Mouse (Mus musculus): ENCODE results near the gene Ttc38. TPM values are rescaled to one million over a fixed set of nuclear protein-coding genes. Genes with fewer than 3 reads are reported as not detected.

Ttc38 gene
- polyA plus RNA-seq, 1 experiment = 8.5 TPM

GRCm38 (mm10) chr15:85788633-85789032 lies 43.5 kb upstream of the Ttc38 start:
- 85% methylated on average over 16 of the region's 16 CpGs for WGBS
- DNase-seq = no peak
- no peaks in the 10 kb centered on the region for H3K27me3 ChIP-seq (ENCODE audit: control insufficient read depth, insufficient read depth, low read length)
- H3K4me3 ChIP-seq (ENCODE audit: control insufficient read depth, insufficient read depth, low read length) = no peak overlapping the region
- no peak overlapping the region for H3K27ac ChIP-seq (ENCODE audit: control insufficient read depth, insufficient read depth, low read length)
- TF ChIP-seq CTCF (IDR thresholded peaks at IDR 0.05; ENCODE audit: borderline replicate concordance, control insufficient read depth, extremely low read depth, insufficient read depth, low read length, poor library complexity) = no peak
- no peak for TF ChIP-seq POLR2A (IDR thresholded peaks at IDR 0.05; ENCODE audit: control insufficient read depth, extremely low read depth, insufficient read depth, low read length, poor library complexity)
- no peaks in the 10 kb centered on the region for H3K36me3 ChIP-seq (ENCODE audit: control insufficient read depth, insufficient read depth, low read length)
- peaks cover 7% of the 10 kb centered on the region; the same call in 1 of the 2 replicates for H3K4me1 ChIP-seq (replicated peaks; ENCODE audit: control insufficient read depth, insufficient read depth, low read length)

DNA sequence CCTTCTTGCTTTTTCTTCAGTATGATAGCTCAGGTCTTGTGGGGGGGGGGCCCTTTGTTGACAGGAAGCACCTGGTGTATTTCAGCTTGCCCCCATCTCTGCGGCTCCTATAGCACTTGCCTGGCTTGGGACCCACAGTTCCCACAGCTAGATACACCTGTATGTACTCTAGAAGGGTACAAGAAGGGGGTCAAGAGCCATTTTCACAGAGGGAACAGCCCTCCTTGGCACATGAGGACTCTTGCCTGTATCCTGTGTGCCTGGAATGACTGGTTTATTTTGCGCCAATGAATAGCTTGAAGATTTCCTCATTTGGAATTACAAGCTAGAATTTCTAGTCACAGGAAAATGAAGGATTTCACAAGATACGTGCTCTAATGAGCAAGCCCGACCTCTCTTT lies 40.7 kb upstream of the Ttc38 start:
- H3K36me3 ChIP-seq (ENCODE audit: control insufficient read depth, insufficient read depth, low read length) = no peaks in the 10 kb centered on the region
- no peak overlapping the region for H3K4me3 ChIP-seq (ENCODE audit: control insufficient read depth, insufficient read depth, low read length)
- peaks cover 7% of the 10 kb centered on the region; the same call in 1 of the 2 replicates for H3K4me1 ChIP-seq (replicated peaks; ENCODE audit: control insufficient read depth, insufficient read depth, low read length)
- no peak for DNase-seq
- no peak overlapping the region for H3K27ac ChIP-seq (ENCODE audit: control insufficient read depth, insufficient read depth, low read length)
- no peaks in the 10 kb centered on the region for H3K27me3 ChIP-seq (ENCODE audit: control insufficient read depth, insufficient read depth, low read length)
- 80% methylated on average over 4 of the region's 4 CpGs for WGBS
- TF ChIP-seq POLR2A (IDR thresholded peaks at IDR 0.05; ENCODE audit: control insufficient read depth, extremely low read depth, insufficient read depth, low read length, poor library complexity) (no peak), CTCF (IDR thresholded peaks at IDR 0.05; ENCODE audit: borderline replicate concordance, control insufficient read depth, extremely low read depth, insufficient read depth, low read length, poor library complexity) (no peak)

DNA sequence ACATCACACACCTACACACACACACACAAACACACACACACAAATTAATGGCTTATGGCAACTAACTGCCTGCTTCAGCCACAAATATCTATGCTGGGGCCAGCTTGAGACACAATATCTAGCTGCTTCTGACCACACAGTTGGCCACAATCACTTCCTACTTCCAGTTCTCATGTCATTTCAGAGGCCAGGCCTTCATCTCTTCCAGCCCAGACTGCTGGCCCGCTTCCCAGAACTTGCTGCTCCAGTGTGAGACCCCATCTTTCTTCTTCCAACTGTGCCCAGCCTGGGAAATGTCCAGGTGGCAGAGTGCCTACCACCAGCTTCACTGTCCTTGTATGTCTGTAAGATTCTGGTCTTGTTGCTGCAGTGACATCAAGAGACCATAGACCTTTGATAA lies 39.3 kb upstream of the Ttc38 start:
- 29% methylated on average over 1 of the region's 1 CpGs for WGBS
- TF ChIP-seq CTCF (IDR thresholded peaks at IDR 0.05; ENCODE audit: borderline replicate concordance, control insufficient read depth, extremely low read depth, insufficient read depth, low read length, poor library complexity) (no peak), POLR2A (IDR thresholded peaks at IDR 0.05; ENCODE audit: control insufficient read depth, extremely low read depth, insufficient read depth, low read length, poor library complexity) (no peak)
- H3K27me3 ChIP-seq (ENCODE audit: control insufficient read depth, insufficient read depth, low read length) = no peaks in the 10 kb centered on the region
- H3K4me3 ChIP-seq (ENCODE audit: control insufficient read depth, insufficient read depth, low read length) = no peak overlapping the region
- H3K27ac ChIP-seq (ENCODE audit: control insufficient read depth, insufficient read depth, low read length) = no peak overlapping the region
- DNase-seq = no peak
- H3K36me3 ChIP-seq (ENCODE audit: control insufficient read depth, insufficient read depth, low read length) = no peaks in the 10 kb centered on the region
- H3K4me1 ChIP-seq (replicated peaks; ENCODE audit: control insufficient read depth, insufficient read depth, low read length) = peaks cover 7% of the 10 kb centered on the region; the same call in 1 of the 2 replicates

DNA sequence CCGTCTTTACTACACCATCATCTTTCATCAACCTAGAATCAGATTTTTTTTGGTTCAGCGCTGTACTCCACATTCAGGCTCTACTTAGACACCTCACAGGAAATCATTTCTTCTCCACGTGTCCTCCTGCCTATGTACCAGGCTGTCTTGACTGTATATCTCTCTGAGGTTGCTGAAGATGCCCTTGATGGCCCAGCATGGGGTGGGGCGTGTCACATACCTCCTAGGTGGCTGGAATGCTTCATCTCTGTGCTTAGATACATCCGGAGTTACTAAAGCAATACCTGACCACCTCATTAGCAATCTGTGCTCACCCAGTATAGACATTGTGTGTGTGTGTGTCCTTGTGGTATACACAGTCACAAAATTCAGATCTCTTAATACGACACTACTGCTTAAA lies 36.6 kb upstream of the Ttc38 start:
- H3K27me3 ChIP-seq (ENCODE audit: control insufficient read depth, insufficient read depth, low read length) = no peaks in the 10 kb centered on the region
- WGBS = 82% methylated on average over 6 of the region's 6 CpGs

GRCm38 (mm10) chr15:85798676-85799075 lies 33.4 kb upstream of the Ttc38 start:
- H3K4me3 ChIP-seq (ENCODE audit: control insufficient read depth, insufficient read depth, low read length) = no peak overlapping the region
- H3K27ac ChIP-seq (ENCODE audit: control insufficient read depth, insufficient read depth, low read length) = no peak overlapping the region
- WGBS = 93% methylated on average over 8 of the region's 8 CpGs
- H3K27me3 ChIP-seq (ENCODE audit: control insufficient read depth, insufficient read depth, low read length) = no peaks in the 10 kb centered on the region
- DNase-seq = no peak
- TF ChIP-seq CTCF (IDR thresholded peaks at IDR 0.05; ENCODE audit: borderline replicate concordance, control insufficient read depth, extremely low read depth, insufficient read depth, low read length, poor library complexity) (no peak), POLR2A (IDR thresholded peaks at IDR 0.05; ENCODE audit: control insufficient read depth, extremely low read depth, insufficient read depth, low read length, poor library complexity) (no peak)
- no peaks in the 10 kb centered on the region for H3K36me3 ChIP-seq (ENCODE audit: control insufficient read depth, insufficient read depth, low read length)
- H3K4me1 ChIP-seq (replicated peaks; ENCODE audit: control insufficient read depth, insufficient read depth, low read length) = no peaks in the 10 kb centered on the region

More for the DNA sequence above, 36.6 kb upstream of the Ttc38 start:
- H3K4me1 ChIP-seq (replicated peaks; ENCODE audit: control insufficient read depth, insufficient read depth, low read length) = peaks cover 7% of the 10 kb centered on the region; the same call in 1 of the 2 replicates
- no peak for TF ChIP-seq CTCF (IDR thresholded peaks at IDR 0.05; ENCODE audit: borderline replicate concordance, control insufficient read depth, extremely low read depth, insufficient read depth, low read length, poor library complexity)
- TF ChIP-seq POLR2A (IDR thresholded peaks at IDR 0.05; ENCODE audit: control insufficient read depth, extremely low read depth, insufficient read depth, low read length, poor library complexity) = no peak
- no peak overlapping the region for H3K27ac ChIP-seq (ENCODE audit: control insufficient read depth, insufficient read depth, low read length)
- no peak for DNase-seq
- no peaks in the 10 kb centered on the region for H3K36me3 ChIP-seq (ENCODE audit: control insufficient read depth, insufficient read depth, low read length)
- H3K4me3 ChIP-seq (ENCODE audit: control insufficient read depth, insufficient read depth, low read length) = no peak overlapping the region

- DNase-seq = no peak
- Histone ChIP-seq H3K4me3 (ENCODE audit: control insufficient read depth, insufficient read depth, low read length) (no peak overlapping the region), H3K27ac (ENCODE audit: control insufficient read depth, insufficient read depth, low read length) (no peak overlapping the region), H3K27me3 (ENCODE audit: control insufficient read depth, insufficient read depth, low read length) (no peaks in the 10 kb centered on the region), H3K36me3 (ENCODE audit: control insufficient read depth, insufficient read depth, low read length) (no peaks in the 10 kb centered on the region), H3K4me1 (replicated peaks; ENCODE audit: control insufficient read depth, insufficient read depth, low read length) (peaks cover 8% of the 10 kb centered on the region)
- 88% methylated on average over 2 of the region's 2 CpGs for WGBS
- TF ChIP-seq CTCF (IDR thresholded peaks at IDR 0.05; ENCODE audit: borderline replicate concordance, control insufficient read depth, extremely low read depth, insufficient read depth, low read length, poor library complexity) (no peak), POLR2A (IDR thresholded peaks at IDR 0.05; ENCODE audit: control insufficient read depth, extremely low read depth, insufficient read depth, low read length, poor library complexity) (no peak)
Measured at GRCm38 (mm10) chr15:85802931-85803330, 29.2 kb upstream of the Ttc38 start.

- no peak overlapping the region for H3K27ac ChIP-seq (ENCODE audit: control insufficient read depth, insufficient read depth, low read length)
Measured at GRCm38 (mm10) chr15:85806886-85807285, 25.2 kb upstream of the Ttc38 start.

More at GRCm38 (mm10) chr15:85806886-85807285, 25.2 kb upstream of the Ttc38 start:
- 93% methylated on average over 4 of the region's 4 CpGs for WGBS
- no peak for TF ChIP-seq POLR2A (IDR thresholded peaks at IDR 0.05; ENCODE audit: control insufficient read depth, extremely low read depth, insufficient read depth, low read length, poor library complexity)
- TF ChIP-seq CTCF (IDR thresholded peaks at IDR 0.05; ENCODE audit: borderline replicate concordance, control insufficient read depth, extremely low read depth, insufficient read depth, low read length, poor library complexity) = no peak
- Histone ChIP-seq H3K4me1 (replicated peaks; ENCODE audit: control insufficient read depth, insufficient read depth, low read length) (peaks cover 35% of the 10 kb centered on the region), H3K27me3 (ENCODE audit: control insufficient read depth, insufficient read depth, low read length) (no peaks in the 10 kb centered on the region), H3K4me3 (ENCODE audit: control insufficient read depth, insufficient read depth, low read length) (no peak overlapping the region), H3K36me3 (ENCODE audit: control insufficient read depth, insufficient read depth, low read length) (no peaks in the 10 kb centered on the region)
- no peak for DNase-seq
